Mouse (Mus musculus) liver, postnatal 0 days (tissue): ENCODE data around the gene Snx29.

Source experiments
- CTCF ChIP-seq: sonication (generic); IDR thresholded peaks from 2 replicates; pipeline ENCODE4 v1.5.1; 2016; ENCODE audit warnings: antibody characterized with exemption, low read depth
- EP300 ChIP-seq: IDR thresholded peaks from 2 replicates; pipeline ENCODE4 v1.6.1; 2016; ENCODE audit warnings: antibody characterized with exemption, low read depth, mild to moderate bottlenecking

- TF ChIP-seq CTCF (no peak), EP300 (no peak)
Measured at GRCm38 (mm10) chr16:11405193-11405592, 82.5 kb downstream of the Snx29 start.
